Mouse (Mus musculus): ENCODE data around the gene Srpk2. TPM values are rescaled to one million over a fixed set of nuclear protein-coding genes. Genes with fewer than 3 reads are reported as not detected.
A peak's percentile ranks its signal among the peaks of the same experiment; 100 is the strongest.

Gene Srpk2
- polyA plus RNA-seq, 1 experiment from 2014 or later = 41.9 TPM

DNA sequence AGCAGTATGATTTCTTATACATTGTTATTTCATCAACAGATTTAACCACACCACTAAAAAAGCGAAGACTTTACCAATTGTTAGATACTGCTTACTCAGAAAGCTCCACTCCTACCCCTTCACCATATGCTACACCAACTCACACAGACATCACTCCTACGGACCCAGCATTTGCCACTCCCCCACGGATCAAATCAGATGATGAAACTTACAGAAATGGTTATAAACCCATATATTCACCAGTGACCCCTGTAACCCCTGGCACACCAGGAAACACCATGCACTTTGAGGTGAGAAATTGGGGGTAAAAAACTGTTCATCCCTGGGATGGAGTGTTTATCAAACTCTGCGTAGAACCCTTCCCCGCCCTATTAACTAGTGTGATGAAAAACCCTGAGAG is 187.5 kb downstream of the Srpk2 start:
- H3K9ac ChIP-seq (ENCODE audit: low read depth, low read length) = no peak overlapping the region
- no peak overlapping the region for H3K4me3 ChIP-seq (replicated peaks; ENCODE audit: low read depth, low read length)
- H3K4me1 ChIP-seq (replicated peaks; ENCODE audit: insufficient read depth, low read length) = no peaks in the 10 kb centered on the region
- no peaks in the 10 kb centered on the region for H3K27me3 ChIP-seq (ENCODE audit: insufficient read depth, low read length)
- no peak for ATAC-seq (replicated peaks; ENCODE audit: low FRiP score, low read depth)
- H3K9me3 ChIP-seq (replicated peaks; ENCODE audit: low read length) = no peaks in the 10 kb centered on the region
- no peak for TF ChIP-seq CTCF (IDR thresholded peaks at IDR 0.05; ENCODE audit: low read depth)
- 89% methylated on average over 5 of the region's 5 CpGs for WGBS
- H3K36me3 ChIP-seq (ENCODE audit: insufficient read depth, low read length) = peaks cover 64% of the 10 kb centered on the region
- no peak for DNase-seq (ENCODE audit: low spot score)
- H3K4me2 ChIP-seq (ENCODE audit: low read length) = no peak overlapping the region
- H3K27ac ChIP-seq = no peak overlapping the region

GRCm38 (mm10) chr5:23496396-23496795 is 188.0 kb downstream of the Srpk2 start:
- TF ChIP-seq CTCF (IDR thresholded peaks at IDR 0.05; ENCODE audit: low read depth) = no peak
- WGBS = 80% methylated on average over 3 of the region's 3 CpGs
- H3K27me3 ChIP-seq (ENCODE audit: insufficient read depth, low read length) = no peaks in the 10 kb centered on the region
- no peaks in the 10 kb centered on the region for H3K4me1 ChIP-seq (replicated peaks; ENCODE audit: insufficient read depth, low read length)
- H3K36me3 ChIP-seq (ENCODE audit: insufficient read depth, low read length) = peaks cover 58% of the 10 kb centered on the region
- no peak overlapping the region for H3K27ac ChIP-seq
- DNase-seq (ENCODE audit: low spot score) (no peak), ATAC-seq (replicated peaks; ENCODE audit: low FRiP score, low read depth) (no peak)
- H3K9ac ChIP-seq (ENCODE audit: low read depth, low read length) = no peak overlapping the region
- H3K9me3 ChIP-seq (replicated peaks; ENCODE audit: low read length) = no peaks in the 10 kb centered on the region
- H3K4me2 ChIP-seq (ENCODE audit: low read length) = no peak overlapping the region
- H3K4me3 ChIP-seq (replicated peaks; ENCODE audit: low read depth, low read length) = no peak overlapping the region

DNA sequence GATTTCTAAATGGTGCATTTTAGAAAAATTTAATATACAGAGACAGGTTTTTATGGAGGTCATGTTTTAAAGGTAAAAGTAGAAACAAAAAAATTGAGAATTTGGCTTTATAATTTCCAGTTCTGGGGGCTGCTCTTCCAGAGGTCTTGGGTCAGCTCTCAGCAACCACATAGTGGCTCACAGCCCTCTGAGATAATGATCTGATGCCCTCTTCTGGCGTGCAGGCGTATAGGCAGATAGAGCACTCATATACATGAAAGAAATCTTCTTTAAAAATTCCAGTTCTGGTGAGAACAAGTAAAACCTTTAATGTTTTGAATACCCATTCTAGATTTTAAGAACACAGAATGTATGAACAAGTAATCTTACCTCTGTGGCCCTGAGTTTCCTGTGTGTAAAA is 193.6 kb downstream of the Srpk2 start:
- Histone ChIP-seq H3K36me3 (ENCODE audit: insufficient read depth, low read length) (peaks cover 46% of the 10 kb centered on the region), H3K27me3 (ENCODE audit: insufficient read depth, low read length) (no peaks in the 10 kb centered on the region), H3K4me2 (ENCODE audit: low read length) (no peak overlapping the region), H3K9me3 (replicated peaks; ENCODE audit: low read length) (no peaks in the 10 kb centered on the region), H3K4me1 (replicated peaks; ENCODE audit: insufficient read depth, low read length) (no peaks in the 10 kb centered on the region), H3K4me3 (replicated peaks; ENCODE audit: low read depth, low read length) (no peak overlapping the region), H3K9ac (ENCODE audit: low read depth, low read length) (no peak overlapping the region), H3K27ac (no peak overlapping the region)
- 42% methylated on average over 2 of the region's 2 CpGs for WGBS
- ATAC-seq (replicated peaks; ENCODE audit: low FRiP score, low read depth) (no peak), DNase-seq (ENCODE audit: low spot score) (peak; percentile 68)
- TF ChIP-seq CTCF (IDR thresholded peaks at IDR 0.05; ENCODE audit: low read depth) = peak; percentile 69

DNA sequence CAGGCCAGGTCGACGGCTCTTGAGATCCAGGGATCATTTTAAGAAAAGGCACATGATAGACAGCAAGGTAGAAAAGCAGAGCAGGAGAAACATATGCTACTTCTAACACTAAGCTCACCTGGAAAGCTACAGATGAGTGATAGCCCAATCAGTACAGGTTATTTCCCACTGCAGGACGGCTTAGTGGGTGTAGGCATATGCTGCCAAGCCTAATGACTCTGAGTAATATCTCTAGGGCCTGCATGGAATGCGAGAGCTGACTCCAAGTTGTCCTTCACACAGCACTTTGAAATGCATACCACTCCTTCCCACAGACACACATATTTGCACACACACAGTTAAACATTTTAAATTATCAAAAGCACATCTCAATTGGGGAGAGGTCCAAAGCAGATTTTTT is 195.2 kb downstream of the Srpk2 start:
- no peaks in the 10 kb centered on the region for H3K4me1 ChIP-seq (replicated peaks; ENCODE audit: insufficient read depth, low read length)
- no peak overlapping the region for H3K27ac ChIP-seq
- 85% methylated on average over 4 of the region's 4 CpGs for WGBS
- H3K9me3 ChIP-seq (replicated peaks; ENCODE audit: low read length) = no peaks in the 10 kb centered on the region
- peaks cover 43% of the 10 kb centered on the region for H3K36me3 ChIP-seq (ENCODE audit: insufficient read depth, low read length)
- H3K4me2 ChIP-seq (ENCODE audit: low read length) = no peak overlapping the region
- ATAC-seq (replicated peaks; ENCODE audit: low FRiP score, low read depth) (no peak), DNase-seq (ENCODE audit: low spot score) (no peak)
- H3K9ac ChIP-seq (ENCODE audit: low read depth, low read length) = no peak overlapping the region
- H3K4me3 ChIP-seq (replicated peaks; ENCODE audit: low read depth, low read length) = no peak overlapping the region
- no peak for TF ChIP-seq CTCF (IDR thresholded peaks at IDR 0.05; ENCODE audit: low read depth)
- no peaks in the 10 kb centered on the region for H3K27me3 ChIP-seq (ENCODE audit: insufficient read depth, low read length)

- Histone ChIP-seq H3K4me3 (replicated peaks; ENCODE audit: low read depth, low read length) (no peak overlapping the region), H3K36me3 (ENCODE audit: insufficient read depth, low read length) (peaks cover 50% of the 10 kb centered on the region), H3K27me3 (ENCODE audit: insufficient read depth, low read length) (no peaks in the 10 kb centered on the region), H3K9me3 (replicated peaks; ENCODE audit: low read length) (no peaks in the 10 kb centered on the region), H3K9ac (ENCODE audit: low read depth, low read length) (no peak overlapping the region), H3K4me2 (ENCODE audit: low read length) (no peak overlapping the region), H3K27ac (no peak overlapping the region), H3K4me1 (replicated peaks; ENCODE audit: insufficient read depth, low read length) (no peaks in the 10 kb centered on the region)
- no peak for DNase-seq (ENCODE audit: low spot score)
- ATAC-seq (replicated peaks; ENCODE audit: low FRiP score, low read depth) = no peak
- WGBS = 87% methylated on average over 7 of the region's 7 CpGs
- no peak for TF ChIP-seq CTCF (IDR thresholded peaks at IDR 0.05; ENCODE audit: low read depth)
Measured at GRCm38 (mm10) chr5:23483811-23484210, 200.6 kb downstream of the Srpk2 start.

DNA sequence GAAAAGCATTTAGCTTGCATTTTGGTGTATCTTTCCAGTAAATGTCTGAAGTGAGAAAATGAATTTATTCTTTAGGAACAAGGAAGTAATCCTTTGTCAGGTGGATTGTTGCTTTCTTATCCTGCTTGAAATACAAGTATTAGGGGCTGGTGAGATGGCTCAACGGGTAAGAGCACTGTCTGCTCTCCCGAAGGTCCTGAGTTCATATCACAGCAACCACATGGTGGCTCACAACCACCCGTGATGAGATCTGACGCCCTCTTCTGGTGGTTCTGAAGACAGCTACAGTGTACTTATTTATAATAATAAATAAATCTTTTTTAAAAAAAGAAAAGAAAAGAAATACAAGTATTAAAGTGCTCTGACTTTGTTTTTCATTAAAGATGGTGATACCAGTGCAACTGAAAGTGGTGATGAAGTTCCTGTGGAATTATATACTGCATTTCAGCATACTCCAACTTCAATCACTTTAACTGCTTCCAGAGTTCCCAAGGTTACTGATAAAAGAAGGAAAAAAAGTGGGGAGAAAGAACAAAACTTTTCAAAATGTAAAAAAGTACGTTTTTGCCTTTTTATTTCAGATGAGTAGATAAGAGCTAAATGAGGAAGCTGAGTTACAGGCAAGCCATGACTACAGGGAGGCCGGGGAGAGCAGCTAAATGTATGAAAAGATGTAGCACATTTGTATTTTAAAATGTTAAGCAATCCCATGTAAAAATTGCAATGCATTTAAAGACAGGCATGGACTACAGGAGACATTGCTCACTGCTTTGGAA is 211.1 kb downstream of the Srpk2 start:
- no peak for ATAC-seq (replicated peaks; ENCODE audit: low FRiP score, low read depth)
- H3K27ac ChIP-seq = no peak overlapping the region
- peak; percentile 49 for TF ChIP-seq CTCF (IDR thresholded peaks at IDR 0.05; ENCODE audit: low read depth)
- no peak for DNase-seq (ENCODE audit: low spot score)
- H3K36me3 ChIP-seq (ENCODE audit: insufficient read depth, low read length) = peaks cover 23% of the 10 kb centered on the region
- H3K9me3 ChIP-seq (replicated peaks; ENCODE audit: low read length) = no peaks in the 10 kb centered on the region
- no peak overlapping the region for H3K4me2 ChIP-seq (ENCODE audit: low read length)
- H3K9ac ChIP-seq (ENCODE audit: low read depth, low read length) = no peak overlapping the region
- no peaks in the 10 kb centered on the region for H3K27me3 ChIP-seq (ENCODE audit: insufficient read depth, low read length)
- WGBS = 77% methylated on average over 6 of the region's 6 CpGs
- no peaks in the 10 kb centered on the region for H3K4me1 ChIP-seq (replicated peaks; ENCODE audit: insufficient read depth, low read length)
- H3K4me3 ChIP-seq (replicated peaks; ENCODE audit: low read depth, low read length) = no peak overlapping the region

GRCm38 (mm10) chr5:23466546-23466945 is 217.9 kb downstream of the Srpk2 start:
- 75% methylated on average over 4 of the region's 4 CpGs for WGBS

More at GRCm38 (mm10) chr5:23466546-23466945, 217.9 kb downstream of the Srpk2 start:
- H3K4me2 ChIP-seq (ENCODE audit: low read length) = no peak overlapping the region
- H3K9ac ChIP-seq (ENCODE audit: low read depth, low read length) = no peak overlapping the region
- peaks cover 30% of the 10 kb centered on the region; the same call in 1 of the 2 replicates for H3K36me3 ChIP-seq (ENCODE audit: insufficient read depth, low read length)
- DNase-seq (ENCODE audit: low spot score) (no peak), ATAC-seq (replicated peaks; ENCODE audit: low FRiP score, low read depth) (no peak)
- H3K27ac ChIP-seq = no peak overlapping the region
- no peak overlapping the region for H3K4me3 ChIP-seq (replicated peaks; ENCODE audit: low read depth, low read length)
- H3K27me3 ChIP-seq (ENCODE audit: insufficient read depth, low read length) = no peaks in the 10 kb centered on the region
- no peaks in the 10 kb centered on the region for H3K4me1 ChIP-seq (replicated peaks; ENCODE audit: insufficient read depth, low read length)
- H3K9me3 ChIP-seq (replicated peaks; ENCODE audit: low read length) = no peaks in the 10 kb centered on the region
- TF ChIP-seq CTCF (IDR thresholded peaks at IDR 0.05; ENCODE audit: low read depth) = no peak
